Mouse (Mus musculus) lung, embryonic 16.5 days (tissue): ENCODE results near the gene Cplx2. TPM values are rescaled to one million over a fixed set of nuclear protein-coding genes. Genes with fewer than 3 reads are reported as not detected.

Experiments used
- ATAC-seq: fragments of 200-750 bp; cut with Nextera tagmentation; 2 replicates; pipeline ENCODE4 v1.8.0; 2017; ENCODE audit warnings: low read depth, mild to moderate bottlenecking, moderate library complexity
- H3K27ac ChIP-seq: fragments of 300-500 bp; sonication (generic); 2 replicates; pipeline ENCODE4 v1.5.1; 2014; ENCODE audit warnings: mild to moderate bottlenecking, control low read depth, low read length
- H3K27me3 ChIP-seq: fragments of 300-500 bp; sonication (generic); 2 replicates; pipeline ENCODE4 v1.6.1; 2014; ENCODE audit warnings: low read depth, low read length, mixed read lengths; ENCODE audit not compliant: control insufficient read depth, insufficient read depth
- H3K36me3 ChIP-seq: fragments of 300-500 bp; sonication (generic); 2 replicates; pipeline ENCODE4 v1.6.1; 2014; ENCODE audit warnings: low read length; ENCODE audit not compliant: control insufficient read depth, insufficient read depth
- H3K4me1 ChIP-seq: fragments of 300-500 bp; sonication (generic); replicated peaks from 2 replicates; pipeline ENCODE4 v1.6.1; 2014; ENCODE audit warnings: low read length, mixed read lengths; ENCODE audit not compliant: control insufficient read depth, insufficient read depth
- H3K4me2 ChIP-seq: fragments of 300-500 bp; sonication (generic); 2 replicates; pipeline ENCODE4 v1.6.1; 2014; ENCODE audit warnings: low read depth, low read length, control low read depth
- H3K4me3 ChIP-seq: fragments of 300-500 bp; sonication (generic); 2 replicates; pipeline ENCODE4 v1.5.1; 2014; ENCODE audit warnings: mild to moderate bottlenecking, low read length, control low read depth
- H3K9ac ChIP-seq: fragments of 300-500 bp; sonication (generic); 2 replicates; pipeline ENCODE4 v1.6.1; 2014; ENCODE audit warnings: low read length, control low read depth
- H3K9me3 ChIP-seq: fragments of 300-500 bp; sonication (generic); 2 replicates; pipeline ENCODE4 v1.6.1; 2016; ENCODE audit warnings: low read length; ENCODE audit not compliant: control insufficient read depth
- WGBS: fragments of 180-500 bp; shearing (Covaris S2); extraction: QIAGEN DNeasy Blood & Tissue Kit; methylation state at CpG from one replicate; pipeline ENCODE4 v1.1.7; 2014; 5-methylcytosine and 5-hydroxymethylcytosine counted together
- polyA plus RNA-seq: library from polyadenylated mRNA; unstranded; fragments of >200 nt; fragmentation: Nextera tagmentation; extraction: Ambion mirVana; gene quantifications from 2 replicates; pipeline ENCODE4 v1.2.1, GENCODE M21; 2015

The Cplx2 gene
- polyA plus RNA-seq, 1 experiment from 2014 or later, result 5.3 TPM

DNA sequence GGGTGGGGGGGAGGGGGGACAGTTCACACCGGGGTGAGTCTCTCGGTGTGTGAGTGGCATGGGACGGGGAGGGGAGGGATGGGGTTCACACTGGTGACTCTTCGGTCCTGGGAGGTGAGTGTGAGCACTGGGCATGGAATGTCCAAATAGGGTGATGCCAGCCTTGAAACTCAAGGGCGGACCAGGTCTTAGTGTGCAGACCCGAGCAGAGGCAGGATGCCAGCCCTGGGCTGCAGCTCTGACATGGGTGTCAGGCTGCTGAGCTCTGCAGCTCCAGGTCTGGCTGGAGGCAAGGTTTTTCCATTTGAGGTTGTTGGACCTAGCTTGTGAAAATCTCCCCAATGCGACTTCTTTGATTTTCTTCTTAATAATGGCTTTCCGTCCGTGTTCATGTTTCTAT lies 60.0 kb downstream of the Cplx2 start:
- Histone ChIP-seq H3K27ac (no peak overlapping the region), H3K4me1 (0 out of 2 replicates have a peak, but pooled peaks cover 3% of the 10 kb centered on the region), H3K4me3 (no peak overlapping the region), H3K4me2 (no peak overlapping the region), H3K9me3 (no peaks in the 10 kb centered on the region), H3K9ac (no peak overlapping the region), H3K36me3 (no peaks in the 10 kb centered on the region), H3K27me3 (no peaks in the 10 kb centered on the region)
- 75% methylated on average over 9 of the region's 9 CpGs for whole genome bisulfite sequencing
- no peak for ATAC-seq

Other genes starting within 250 kb of the Cplx2 start
- gene Hrh2, start 179.2 kb upstream of the Cplx2 start, polyA plus RNA-seq, result 0.04 and 0.08 TPM in 2 replicates
- 98.2 and 101 TPM in 2 replicates for gene Thoc3, start 97.5 kb downstream of the Cplx2 start, polyA plus RNA-seq
- gene Simc1, start 132.4 kb downstream of the Cplx2 start, polyA plus RNA-seq, result 7.3 and 8.3 TPM in 2 replicates
- 129 and 130 TPM in 2 replicates for gene 4833439L19Rik, start 194.1 kb downstream of the Cplx2 start, polyA plus RNA-seq
- 25.3 and 28.6 TPM in 2 replicates for gene Arl10, start 203.7 kb downstream of the Cplx2 start, polyA plus RNA-seq
- 69.2 and 71.2 TPM in 2 replicates for gene Nop16, start 218.7 kb downstream of the Cplx2 start, polyA plus RNA-seq
- gene Higd2a, start 218.9 kb downstream of the Cplx2 start, polyA plus RNA-seq, result 189 and 192 TPM in 2 replicates
- 46.2 and 47.8 TPM in 2 replicates for gene Cltb, start 240.0 kb downstream of the Cplx2 start, polyA plus RNA-seq